Mouse (Mus musculus): Measurements from ENCODE around the gene Dgcr6. TPM values are rescaled to one million over a fixed set of nuclear protein-coding genes. Genes with fewer than 3 reads are reported as not detected.

The Dgcr6 gene
- polyA plus RNA-seq, 1 experiment: not detected

GRCm38 (mm10) chr16:18096348-18096747 is 43.7 kb downstream of the Dgcr6 start:
- no peaks in the 10 kb centered on the region for H3K4me1 ChIP-seq (ENCODE audit: control insufficient read depth, insufficient read depth, low read length)
- TF ChIP-seq POLR2A (IDR thresholded peaks at IDR 0.05; ENCODE audit: insufficient read depth, low read depth, low read length) (no peak), CTCF (IDR thresholded peaks at IDR 0.05; ENCODE audit: insufficient read depth, low read depth, low read length) (no peak)
- no peak overlapping the region for H3K4me3 ChIP-seq (ENCODE audit: insufficient read depth, low read depth, low read length)
- H3K27ac ChIP-seq (ENCODE audit: insufficient read depth, low read depth, low read length): no peak overlapping the region
- WGBS: 60% methylated on average over 5 of the region's 5 CpGs

- Histone ChIP-seq H3K27ac (ENCODE audit: insufficient read depth, low read depth, low read length) (no peak overlapping the region), H3K4me3 (ENCODE audit: insufficient read depth, low read depth, low read length) (no peak overlapping the region), H3K4me1 (ENCODE audit: control insufficient read depth, insufficient read depth, low read length) (no peaks in the 10 kb centered on the region)
- TF ChIP-seq CTCF (IDR thresholded peaks at IDR 0.05; ENCODE audit: insufficient read depth, low read depth, low read length): no peak
- no peak for TF ChIP-seq POLR2A (IDR thresholded peaks at IDR 0.05; ENCODE audit: insufficient read depth, low read depth, low read length)
- 75% methylated on average over 4 of the region's 4 CpGs for WGBS
Measured at GRCm38 (mm10) chr16:18102816-18103215, 50.2 kb downstream of the Dgcr6 start.

DNA sequence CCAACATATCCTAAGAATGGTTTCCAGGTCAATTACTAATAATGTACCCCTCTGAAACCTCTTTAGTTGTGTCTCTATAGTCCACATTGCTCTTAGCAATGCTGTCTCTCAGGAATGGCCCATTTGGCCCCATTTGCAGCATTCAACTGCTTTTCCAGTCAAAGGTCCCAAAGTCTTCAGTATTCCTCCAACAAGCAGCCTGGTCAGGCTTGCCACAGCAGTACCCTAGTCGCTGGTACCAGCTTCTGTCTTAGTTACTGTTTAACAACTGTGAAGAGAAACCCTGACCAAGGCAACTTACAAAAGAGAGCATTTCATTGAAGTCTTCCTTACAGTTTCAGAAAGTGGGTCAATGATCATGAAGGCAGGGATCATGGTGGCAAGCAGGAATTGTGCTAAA is 50.7 kb downstream of the Dgcr6 start:
- Histone ChIP-seq H3K4me1 (ENCODE audit: control insufficient read depth, insufficient read depth, low read length) (no peaks in the 10 kb centered on the region), H3K27ac (ENCODE audit: insufficient read depth, low read depth, low read length) (no peak overlapping the region), H3K4me3 (ENCODE audit: insufficient read depth, low read depth, low read length) (no peak overlapping the region)
- TF ChIP-seq CTCF (IDR thresholded peaks at IDR 0.05; ENCODE audit: insufficient read depth, low read depth, low read length) (no peak), POLR2A (IDR thresholded peaks at IDR 0.05; ENCODE audit: insufficient read depth, low read depth, low read length) (no peak)
- 80% methylated on average over 1 of the region's 1 CpGs for WGBS

GRCm38 (mm10) chr16:18103808-18104207 is 51.1 kb downstream of the Dgcr6 start:
- 52% methylated on average over 6 of the region's 6 CpGs for WGBS

GRCm38 (mm10) chr16:18108221-18108966 is 55.7 kb downstream of the Dgcr6 start:
- H3K4me3 ChIP-seq (ENCODE audit: insufficient read depth, low read depth, low read length): no peak overlapping the region
- TF ChIP-seq POLR2A (IDR thresholded peaks at IDR 0.05; ENCODE audit: insufficient read depth, low read depth, low read length): no peak
- TF ChIP-seq CTCF (IDR thresholded peaks at IDR 0.05; ENCODE audit: insufficient read depth, low read depth, low read length): peak; percentile 27; the same call in 1 of the 2 replicates
- H3K27ac ChIP-seq (ENCODE audit: insufficient read depth, low read depth, low read length): no peak overlapping the region
- peaks cover 3% of the 10 kb centered on the region; the same call in 1 of the 2 replicates for H3K4me1 ChIP-seq (ENCODE audit: control insufficient read depth, insufficient read depth, low read length)
- 63% methylated on average over 5 of the region's 5 CpGs for WGBS

More at GRCm38 (mm10) chr16:18103808-18104207, 51.1 kb downstream of the Dgcr6 start:
- TF ChIP-seq CTCF (IDR thresholded peaks at IDR 0.05; ENCODE audit: insufficient read depth, low read depth, low read length): no peak
- TF ChIP-seq POLR2A (IDR thresholded peaks at IDR 0.05; ENCODE audit: insufficient read depth, low read depth, low read length): no peak
- Histone ChIP-seq H3K4me1 (ENCODE audit: control insufficient read depth, insufficient read depth, low read length) (no peaks in the 10 kb centered on the region), H3K4me3 (ENCODE audit: insufficient read depth, low read depth, low read length) (no peak overlapping the region), H3K27ac (ENCODE audit: insufficient read depth, low read depth, low read length) (no peak overlapping the region)

- 88% methylated on average over 7 of the region's 7 CpGs for WGBS
- Histone ChIP-seq H3K4me3 (ENCODE audit: insufficient read depth, low read depth, low read length) (no peak overlapping the region), H3K27ac (ENCODE audit: insufficient read depth, low read depth, low read length) (no peak overlapping the region), H3K4me1 (ENCODE audit: control insufficient read depth, insufficient read depth, low read length) (peaks cover 7% of the 10 kb centered on the region; the same call in 1 of the 2 replicates)
- TF ChIP-seq CTCF (IDR thresholded peaks at IDR 0.05; ENCODE audit: insufficient read depth, low read depth, low read length) (no peak), POLR2A (IDR thresholded peaks at IDR 0.05; ENCODE audit: insufficient read depth, low read depth, low read length) (no peak)
Measured at GRCm38 (mm10) chr16:18111042-18111441, 58.4 kb downstream of the Dgcr6 start.

- WGBS: 86% methylated on average over 4 of the region's 4 CpGs
- H3K4me3 ChIP-seq (ENCODE audit: insufficient read depth, low read depth, low read length): no peak overlapping the region
- H3K27ac ChIP-seq (ENCODE audit: insufficient read depth, low read depth, low read length): no peak overlapping the region
Measured at GRCm38 (mm10) chr16:18116467-18116866, 63.8 kb downstream of the Dgcr6 start.

DNA sequence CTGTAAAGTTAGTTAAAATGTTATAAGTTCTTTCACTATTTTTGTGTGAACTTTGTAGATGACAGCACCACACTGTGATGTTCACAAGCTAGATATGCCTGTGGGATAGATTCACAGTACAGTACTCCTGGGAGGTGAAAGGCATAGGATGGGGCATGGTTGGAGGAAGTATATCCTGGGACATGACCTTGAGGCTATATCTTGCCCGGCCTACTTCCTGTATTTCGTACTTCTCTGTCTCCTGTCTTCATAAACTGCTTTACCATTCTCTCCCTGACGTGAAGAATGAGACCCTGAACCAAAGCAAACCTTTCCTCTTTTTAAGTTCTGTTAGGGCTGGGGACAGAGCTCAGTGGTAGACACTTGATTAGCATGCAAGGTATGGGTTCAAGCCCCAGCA is 65.6 kb downstream of the Dgcr6 start:
- no peak for TF ChIP-seq POLR2A (IDR thresholded peaks at IDR 0.05; ENCODE audit: insufficient read depth, low read depth, low read length)
- Histone ChIP-seq H3K4me3 (ENCODE audit: insufficient read depth, low read depth, low read length) (no peak overlapping the region), H3K4me1 (ENCODE audit: control insufficient read depth, insufficient read depth, low read length) (0 out of 2 replicates have a peak, but pooled peaks cover 5% of the 10 kb centered on the region), H3K27ac (ENCODE audit: insufficient read depth, low read depth, low read length) (no peak overlapping the region)
- WGBS: 89% methylated on average over 3 of the region's 3 CpGs

More at GRCm38 (mm10) chr16:18116467-18116866, 63.8 kb downstream of the Dgcr6 start:
- no peak for TF ChIP-seq CTCF (IDR thresholded peaks at IDR 0.05; ENCODE audit: insufficient read depth, low read depth, low read length)
- no peak for TF ChIP-seq POLR2A (IDR thresholded peaks at IDR 0.05; ENCODE audit: insufficient read depth, low read depth, low read length)
- H3K4me1 ChIP-seq (ENCODE audit: control insufficient read depth, insufficient read depth, low read length): peaks cover 8% of the 10 kb centered on the region; the same call in 1 of the 2 replicates

DNA sequence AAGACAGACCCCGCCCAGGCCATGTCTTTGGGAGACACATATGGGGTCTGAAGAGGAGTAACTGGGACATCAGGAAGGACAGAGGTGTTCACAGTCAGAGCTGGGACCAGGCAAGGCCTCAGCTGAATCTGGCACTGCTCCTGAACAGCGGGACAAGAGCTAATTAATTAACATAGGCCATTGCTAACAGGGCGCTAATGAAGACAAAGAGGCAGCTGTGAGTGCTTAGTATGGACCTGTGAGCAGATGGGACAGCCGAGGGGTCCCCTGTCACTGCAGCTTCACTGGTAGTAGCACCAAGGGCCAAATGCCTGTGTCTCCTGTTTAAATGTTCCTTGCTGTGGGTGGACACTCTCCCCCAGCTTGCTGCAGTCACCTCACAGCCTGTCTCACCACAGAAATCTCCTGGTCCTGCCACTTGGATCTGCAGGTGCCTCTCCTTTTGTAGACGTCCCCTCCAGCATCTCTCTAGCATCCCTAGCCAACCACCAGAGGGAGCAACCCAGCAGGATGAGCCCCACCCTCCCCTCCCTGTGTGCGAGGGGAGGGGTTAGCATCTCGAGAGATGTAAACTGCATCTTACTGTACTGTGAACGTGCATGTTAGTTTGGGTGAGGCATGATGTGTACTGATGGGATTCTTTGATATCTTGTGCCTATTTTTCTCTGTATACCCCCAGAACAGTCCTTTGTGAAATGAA is 66.5 kb downstream of the Dgcr6 start:
- peak; percentile 48; the same call in 1 of the 2 replicates for TF ChIP-seq CTCF (IDR thresholded peaks at IDR 0.05; ENCODE audit: insufficient read depth, low read depth, low read length)
- TF ChIP-seq POLR2A (IDR thresholded peaks at IDR 0.05; ENCODE audit: insufficient read depth, low read depth, low read length): no peak
- Histone ChIP-seq H3K4me3 (ENCODE audit: insufficient read depth, low read depth, low read length) (no peak overlapping the region), H3K4me1 (ENCODE audit: control insufficient read depth, insufficient read depth, low read length) (0 out of 2 replicates have a peak, but pooled peaks cover 5% of the 10 kb centered on the region), H3K27ac (ENCODE audit: insufficient read depth, low read depth, low read length) (no peak overlapping the region)
- WGBS: 19% methylated on average over 8 of the region's 8 CpGs

Other genes starting within 250 kb of the Dgcr6 start
- not detected in 2 replicates for gene B830017H08Rik, start 219.7 kb upstream of the Dgcr6 start, polyA plus RNA-seq (2012; ENCODE audit: insufficient read depth, insufficient read length, low replicate concordance, missing spikeins)
- not detected in 2 replicates for gene Car15, start 214.5 kb upstream of the Dgcr6 start, polyA plus RNA-seq (2012; ENCODE audit: insufficient read depth, insufficient read length, low replicate concordance, missing spikeins)
- not detected in 2 replicates for gene Gm20518, start 161.2 kb upstream of the Dgcr6 start, polyA plus RNA-seq (2012; ENCODE audit: insufficient read depth, insufficient read length, low replicate concordance, missing spikeins)
- not detected in 2 replicates for gene Tssk1, start 158.6 kb upstream of the Dgcr6 start, polyA plus RNA-seq (2012; ENCODE audit: insufficient read depth, insufficient read length, low replicate concordance, missing spikeins)
- gene Dgcr2, start 154.3 kb upstream of the Dgcr6 start, polyA plus RNA-seq (2012; ENCODE audit: insufficient read depth, insufficient read length, low replicate concordance, missing spikeins): not detected in 2 replicates
- gene Tssk2, start 154.2 kb upstream of the Dgcr6 start, polyA plus RNA-seq (2012; ENCODE audit: insufficient read depth, insufficient read length, low replicate concordance, missing spikeins): not detected in 2 replicates
- gene Ess2, start 141.5 kb upstream of the Dgcr6 start, polyA plus RNA-seq (2012; ENCODE audit: insufficient read depth, insufficient read length, low replicate concordance, missing spikeins): not detected in 2 replicates
- not detected in 2 replicates for gene Gsc2, start 137.8 kb upstream of the Dgcr6 start, polyA plus RNA-seq (2012; ENCODE audit: insufficient read depth, insufficient read length, low replicate concordance, missing spikeins)
- not detected in 2 replicates for gene Slc25a1, start 124.6 kb upstream of the Dgcr6 start, polyA plus RNA-seq (2012; ENCODE audit: insufficient read depth, insufficient read length, low replicate concordance, missing spikeins)
- gene Vpreb2, start 72.4 kb upstream of the Dgcr6 start, polyA plus RNA-seq (2012; ENCODE audit: insufficient read depth, insufficient read length, low replicate concordance, missing spikeins): not detected in 2 replicates
- gene Prodh, start 37.3 kb downstream of the Dgcr6 start, polyA plus RNA-seq (2012; ENCODE audit: insufficient read depth, insufficient read length, low replicate concordance, missing spikeins): not detected in 2 replicates
- gene Rtn4r, start 74.8 kb downstream of the Dgcr6 start, polyA plus RNA-seq (2012; ENCODE audit: insufficient read depth, insufficient read length, low replicate concordance, missing spikeins): not detected in 2 replicates
- gene Ccdc188, start 165.0 kb downstream of the Dgcr6 start, polyA plus RNA-seq (2012; ENCODE audit: insufficient read depth, insufficient read length, low replicate concordance, missing spikeins): not detected in 2 replicates
- gene Zdhhc8, start 182.3 kb downstream of the Dgcr6 start, polyA plus RNA-seq (2012; ENCODE audit: insufficient read depth, insufficient read length, low replicate concordance, missing spikeins): not detected in 2 replicates
- gene Trmt2a, start 195.8 kb downstream of the Dgcr6 start, polyA plus RNA-seq (2012; ENCODE audit: insufficient read depth, insufficient read length, low replicate concordance, missing spikeins): not detected in 2 replicates
- not detected in 2 replicates for gene Ranbp1, start 195.9 kb downstream of the Dgcr6 start, polyA plus RNA-seq (2012; ENCODE audit: insufficient read depth, insufficient read length, low replicate concordance, missing spikeins)
- not detected in 2 replicates for gene Gm49776, start 205.5 kb downstream of the Dgcr6 start, polyA plus RNA-seq (2012; ENCODE audit: insufficient read depth, insufficient read length, low replicate concordance, missing spikeins)
- gene Dgcr8, start 236.4 kb downstream of the Dgcr6 start, polyA plus RNA-seq (2012; ENCODE audit: insufficient read depth, insufficient read length, low replicate concordance, missing spikeins): not detected in 2 replicates